Mouse (Mus musculus): Measurements from ENCODE around the gene Igf1r.

Gene Igf1r

DNA sequence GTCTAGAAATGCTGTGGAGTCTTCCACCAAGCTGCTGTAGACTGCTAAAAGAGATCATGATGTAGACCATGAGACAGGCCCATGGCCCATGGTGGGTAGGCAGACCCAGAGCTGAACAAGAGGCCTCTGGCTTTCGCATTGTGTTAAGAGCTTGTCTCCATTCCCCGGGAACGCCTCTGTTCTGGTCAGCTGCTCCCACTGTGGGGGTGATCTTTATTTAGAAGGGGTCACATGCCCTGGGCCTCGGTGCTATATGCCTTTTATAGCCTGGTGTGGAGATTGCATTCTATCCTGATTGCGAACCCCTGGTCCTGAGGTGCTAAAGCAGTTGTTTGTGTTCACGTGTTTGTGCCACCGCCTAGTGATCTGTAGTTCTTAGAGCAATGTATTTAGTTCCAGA is 57.5 kb downstream of the Igf1r start:
- DNase-seq = no peak

DNA sequence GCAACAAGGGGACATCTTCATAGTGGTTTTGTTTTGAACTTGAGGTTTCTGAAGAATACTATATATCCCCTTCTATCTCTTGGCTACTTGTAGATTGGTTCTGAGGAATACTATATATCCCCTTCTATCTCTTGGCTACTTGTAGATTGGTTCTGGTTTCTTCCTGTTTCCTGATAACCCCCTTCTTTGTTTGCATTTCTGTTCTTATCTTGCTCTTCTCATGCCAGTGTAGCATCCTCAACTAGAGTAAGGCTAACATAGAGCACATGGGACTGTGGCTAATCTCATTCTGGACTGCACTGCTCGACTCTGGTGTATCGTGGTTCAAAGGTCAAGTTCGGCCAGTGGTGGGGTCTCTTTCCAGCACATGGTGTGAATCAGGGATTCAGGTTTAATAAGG is 58.2 kb downstream of the Igf1r start:
- DNase-seq = no peak

DNA sequence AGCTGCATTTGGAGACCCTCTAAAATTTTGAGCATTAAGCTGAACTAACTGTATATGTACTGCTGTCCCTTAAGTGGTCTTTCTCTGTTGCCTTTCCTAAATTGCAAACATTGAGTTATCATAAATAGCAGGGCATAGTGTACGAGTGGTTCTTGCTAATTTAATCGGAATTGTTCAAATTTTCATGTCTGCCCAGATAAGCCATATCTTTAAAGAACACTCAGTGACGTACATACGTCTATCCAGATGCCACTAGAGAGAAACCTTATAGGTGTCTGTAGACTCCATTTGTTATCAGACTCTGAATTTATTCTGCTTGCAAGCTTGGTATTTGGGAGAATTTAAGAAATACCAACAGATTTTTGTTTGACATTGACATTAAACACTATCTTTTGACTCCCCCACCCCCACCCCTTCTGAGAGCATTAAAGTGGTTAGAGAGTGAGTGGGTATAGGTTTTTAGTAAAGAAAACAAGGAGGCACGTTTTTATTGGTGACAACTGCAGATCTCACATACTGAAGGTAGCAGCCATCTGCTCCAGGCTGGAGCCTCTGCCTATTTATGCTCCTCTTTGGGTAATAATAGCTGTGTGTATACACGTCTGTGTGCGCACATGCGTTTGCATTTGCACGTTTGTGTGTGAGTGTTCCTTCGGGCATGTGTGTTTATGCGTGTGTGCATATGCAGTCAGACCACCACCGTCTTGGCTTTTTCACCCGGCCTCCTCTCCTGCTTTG is 58.9 kb downstream of the Igf1r start:
- DNase-seq = no peak

DNA sequence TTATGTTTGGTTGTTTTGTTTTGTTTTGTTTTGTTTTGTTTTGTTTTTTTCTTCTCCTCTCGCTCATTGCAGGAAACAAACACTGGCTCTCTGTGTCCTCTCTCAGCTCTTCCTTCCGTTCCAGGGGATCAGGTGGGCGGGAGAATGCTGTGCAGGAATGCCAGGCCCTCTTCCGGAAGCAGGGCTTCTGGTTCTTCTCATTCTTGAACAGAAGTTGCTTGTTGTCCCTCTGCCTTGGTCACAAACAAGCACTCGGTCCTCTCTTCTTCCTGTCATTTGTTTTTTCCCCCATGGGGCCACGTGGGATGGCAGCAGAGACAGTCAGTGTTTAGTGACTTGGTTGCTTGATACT is 59.5 kb downstream of the Igf1r start:
- DNase-seq = no peak

DNA sequence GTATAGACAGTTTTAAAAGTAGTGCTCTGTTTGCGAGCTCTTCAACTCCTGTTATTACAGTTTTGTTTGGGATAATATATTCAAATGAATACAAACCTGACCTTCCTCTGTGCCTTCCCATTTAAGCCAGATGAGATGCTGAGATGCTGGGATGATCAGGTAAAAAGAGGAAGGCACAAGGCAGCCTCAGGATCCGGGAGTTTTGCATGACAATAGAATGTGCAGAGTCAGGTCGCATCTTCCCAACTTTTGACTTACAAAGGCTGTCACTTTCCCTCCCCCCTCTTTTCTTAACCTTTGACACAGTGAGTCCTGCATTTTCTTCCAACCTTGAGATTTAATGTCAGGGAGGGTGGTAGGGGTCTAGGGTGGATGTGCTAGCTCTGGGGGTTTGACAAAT is 61.9 kb downstream of the Igf1r start:
- DNase-seq = no peak

DNA sequence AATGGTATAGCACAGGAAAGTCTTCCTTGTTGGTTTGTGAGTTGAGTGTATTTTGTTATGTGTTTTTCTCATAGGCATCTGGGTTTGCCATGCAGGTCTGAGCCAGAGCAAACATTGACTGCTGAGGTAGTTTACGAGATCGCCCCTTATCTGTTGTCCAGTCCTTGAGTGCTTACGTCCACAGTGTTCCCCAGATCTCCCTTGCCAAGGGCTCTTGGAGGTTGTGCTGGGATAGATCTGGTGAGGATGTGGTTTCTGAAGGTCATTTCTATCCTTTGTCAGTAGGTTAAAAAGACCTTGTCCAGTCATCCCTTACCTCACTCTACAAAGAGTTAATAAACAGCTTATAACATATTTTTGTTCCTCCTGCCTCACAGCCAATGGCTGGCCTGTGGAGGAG is 62.8 kb downstream of the Igf1r start:
- DNase-seq = no peak

DNA sequence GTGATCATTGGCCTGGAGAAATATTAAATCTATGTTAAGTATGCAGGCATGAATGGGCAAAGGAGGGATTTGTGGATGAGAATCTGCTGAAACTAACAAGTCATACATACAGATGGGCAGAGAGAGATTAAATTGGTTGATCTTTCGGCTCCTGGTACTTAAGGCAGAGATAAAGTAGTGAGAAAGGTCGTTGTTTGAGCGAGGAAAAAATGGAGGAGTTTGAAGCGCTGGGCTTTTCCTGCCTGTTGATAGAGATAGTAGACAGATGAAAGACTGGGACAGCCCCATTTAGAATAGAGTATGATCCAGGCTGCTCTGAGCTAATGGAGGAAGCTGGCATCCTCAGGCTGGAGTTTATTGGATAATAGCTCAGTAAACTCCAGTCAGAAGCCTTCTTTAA is 65.4 kb downstream of the Igf1r start:
- DNase-seq = no peak

DNA sequence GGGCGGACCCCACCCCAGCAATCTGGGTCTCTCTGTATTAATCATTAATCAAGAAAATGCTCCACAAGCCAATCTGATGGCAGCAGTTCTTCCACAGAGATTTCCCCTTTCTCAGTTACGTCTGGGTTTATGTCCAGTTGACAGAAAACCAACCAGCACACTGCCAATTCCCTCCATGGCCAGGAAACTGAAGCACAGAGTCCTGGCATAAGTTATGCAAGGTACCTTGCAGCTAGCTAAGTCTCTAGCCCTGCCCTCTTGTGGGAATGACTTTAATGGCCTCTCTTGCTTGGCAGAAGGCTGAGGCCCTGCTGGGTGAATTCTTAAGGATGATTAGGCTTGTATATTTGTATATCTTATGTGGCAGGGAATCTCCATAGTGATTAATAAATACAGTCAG is 67.9 kb downstream of the Igf1r start:
- DNase-seq = no peak

DNA sequence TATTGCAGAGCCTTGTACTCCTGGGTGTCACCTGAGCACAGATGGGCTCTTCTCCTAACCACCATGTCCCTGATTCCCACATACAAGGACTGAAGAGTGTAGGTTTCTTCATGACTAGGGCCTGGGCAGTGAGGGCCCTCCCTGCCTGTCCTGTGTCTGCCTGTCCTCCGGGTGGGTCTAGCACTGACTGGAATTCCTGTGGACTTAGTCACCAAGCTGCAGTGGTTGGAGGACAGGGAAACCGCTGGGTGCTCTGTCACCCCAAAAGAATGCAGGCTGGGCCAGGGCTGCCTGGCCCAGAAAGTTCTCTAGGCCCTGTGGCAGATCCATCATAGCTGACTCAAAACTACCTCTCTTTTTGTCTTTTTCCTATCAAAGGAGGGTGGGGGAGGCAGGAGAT is 69.1 kb downstream of the Igf1r start:
- no peak for DNase-seq

DNA sequence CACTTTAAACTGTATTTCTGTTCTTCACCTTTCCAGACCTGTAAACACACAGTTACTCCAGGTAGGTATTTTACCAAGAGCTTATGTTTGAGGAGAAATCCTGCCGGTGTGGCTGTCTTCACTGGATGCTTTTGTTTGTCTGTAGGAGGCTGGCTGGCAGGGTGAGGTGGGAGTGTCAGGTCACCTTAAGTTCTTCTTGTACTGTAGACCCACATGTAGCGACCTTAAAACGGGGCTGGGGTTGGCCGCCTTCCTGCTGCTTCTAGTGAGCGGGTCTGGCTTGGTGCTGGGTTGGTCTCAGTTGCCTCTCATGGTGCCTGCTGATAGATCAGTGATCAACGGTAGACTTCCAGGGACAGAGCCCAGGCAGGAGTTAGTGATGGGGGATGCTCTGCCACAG is 69.6 kb downstream of the Igf1r start:
- DNase-seq = no peak

DNA sequence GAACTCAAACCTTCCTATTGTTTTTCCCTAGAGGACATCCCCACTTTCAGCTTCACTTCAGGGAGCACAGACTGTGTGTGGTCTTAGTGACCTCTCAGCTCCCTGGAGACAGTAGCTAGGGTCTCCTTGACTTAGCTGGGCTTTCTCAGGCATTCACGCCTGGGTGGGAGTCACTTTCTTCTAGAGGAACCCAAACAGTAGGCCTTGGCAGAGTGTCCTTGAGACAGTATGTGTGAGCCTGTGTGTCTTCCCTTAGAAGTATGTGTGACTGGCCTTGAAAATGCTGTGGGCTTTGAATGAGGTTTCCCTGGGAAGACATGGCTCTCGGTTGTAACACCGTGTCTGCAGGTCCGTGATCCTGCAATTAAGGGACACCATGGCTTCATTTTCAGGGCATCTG is 71.3 kb downstream of the Igf1r start:
- no peak for DNase-seq

DNA sequence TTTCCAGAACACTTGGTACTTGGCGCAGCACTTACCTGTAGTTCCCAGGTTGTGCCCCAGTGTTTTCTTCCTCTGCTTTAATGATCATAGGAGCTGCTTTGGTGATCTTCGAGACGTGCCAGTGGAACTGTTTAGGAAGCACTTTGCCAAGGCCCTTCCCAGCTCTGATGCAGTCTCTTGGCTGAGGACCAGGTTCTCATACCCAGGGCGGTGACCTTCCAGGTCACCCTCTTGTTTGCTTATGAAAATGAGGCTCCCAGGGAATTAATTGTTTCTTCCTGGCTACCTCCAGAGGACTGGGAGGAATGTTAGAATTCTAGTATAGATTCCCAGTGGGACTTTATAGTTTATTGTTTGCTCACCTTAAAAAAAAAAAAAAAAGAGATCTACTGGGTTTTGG is 72.0 kb downstream of the Igf1r start:
- DNase-seq = no peak

DNA sequence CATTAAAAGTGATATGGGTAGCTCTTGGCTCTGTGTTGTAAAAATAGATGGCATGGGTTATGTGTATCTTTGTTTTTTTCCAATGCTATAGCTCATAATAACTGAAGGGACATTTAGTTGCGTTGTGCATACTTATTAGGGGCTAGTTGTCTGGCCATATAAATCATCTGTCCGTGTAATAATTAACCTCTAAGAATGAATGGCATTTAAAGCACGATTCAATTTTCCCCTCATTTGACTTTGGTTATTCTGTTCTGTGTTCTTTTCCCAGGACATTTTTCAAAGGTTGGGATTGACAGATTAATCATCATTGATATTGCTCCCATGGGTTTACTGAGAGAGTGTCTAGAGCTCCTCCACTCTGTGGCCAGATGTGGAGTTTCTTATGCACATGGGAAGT is 72.8 kb downstream of the Igf1r start:
- DNase-seq = no peak

DNA sequence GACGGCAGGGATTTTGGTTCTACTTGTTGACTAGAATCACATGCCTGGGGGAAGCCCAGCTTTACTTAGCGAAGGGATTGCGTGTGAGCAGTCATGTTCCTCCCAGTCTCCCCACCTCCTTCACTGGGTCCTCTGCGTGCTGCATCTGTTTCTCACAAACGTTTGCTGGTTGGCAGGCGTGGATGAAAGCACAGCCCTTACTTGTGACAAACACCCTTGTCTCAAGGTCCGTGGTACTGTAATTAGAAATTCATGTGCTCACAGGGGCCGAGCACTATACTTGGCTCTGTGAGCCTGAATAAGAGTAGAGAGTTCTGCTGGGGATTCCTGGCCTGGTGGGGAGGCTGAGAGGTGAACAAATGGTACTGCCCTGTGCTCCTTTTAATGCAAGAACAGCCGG is 73.4 kb downstream of the Igf1r start:
- DNase-seq = no peak

DNA sequence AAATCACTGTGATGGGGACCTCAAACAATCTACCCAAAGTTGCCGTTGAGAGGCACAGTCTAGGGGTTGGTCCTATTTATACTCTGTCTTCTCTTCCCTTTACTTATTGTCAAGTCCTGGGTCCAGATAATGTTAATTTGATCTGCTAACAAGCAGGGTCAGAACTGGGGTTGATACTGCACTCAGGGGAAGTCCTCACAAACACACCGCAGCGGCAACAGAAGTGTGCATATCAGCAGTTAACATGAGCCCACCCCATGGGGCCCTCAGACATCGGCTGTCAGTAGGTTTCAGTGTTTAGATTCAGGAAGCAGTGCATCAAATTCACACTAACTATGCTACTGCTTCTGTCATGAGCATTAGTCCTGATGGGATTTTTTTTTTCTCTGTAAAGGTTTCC is 75.5 kb downstream of the Igf1r start:
- no peak for DNase-seq

DNA sequence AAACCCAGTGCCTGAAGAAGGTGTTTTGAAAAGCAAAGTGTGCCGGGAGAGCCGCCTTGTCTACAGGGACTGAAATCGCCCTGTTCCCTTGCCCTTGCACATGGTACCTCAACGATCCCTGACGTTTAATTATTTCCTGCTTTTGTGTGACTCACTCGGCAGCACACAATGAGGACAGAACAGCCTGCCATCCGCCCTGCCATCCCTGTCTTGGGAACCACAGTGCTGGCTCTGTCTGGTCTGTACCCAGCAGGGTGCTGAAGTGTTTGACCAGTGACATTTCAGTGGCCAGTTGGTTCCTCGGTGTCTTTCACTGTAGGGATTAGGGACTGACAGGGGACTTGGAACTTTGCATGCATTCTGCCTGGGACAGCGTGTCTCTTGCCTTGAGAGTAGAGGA is 78.2 kb downstream of the Igf1r start:
- DNase-seq = no peak

DNA sequence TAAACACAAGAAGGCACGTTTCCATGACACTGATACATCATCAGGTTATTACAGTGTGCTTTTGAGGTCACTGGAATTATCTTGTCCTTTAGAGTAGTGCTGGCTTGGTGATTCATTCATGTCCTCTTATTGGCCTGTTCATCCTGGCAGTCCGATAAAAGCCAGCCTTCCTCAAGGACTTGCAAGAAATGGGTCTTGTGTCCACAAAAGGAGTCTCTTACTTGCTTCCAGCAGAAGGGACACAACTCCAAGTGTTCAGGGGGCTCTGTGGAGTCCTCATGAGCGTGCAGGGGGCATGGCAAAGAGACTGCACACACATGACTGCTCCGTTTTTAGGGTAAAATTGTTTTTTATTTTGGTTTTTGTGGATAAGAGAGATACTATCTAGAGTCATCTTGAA is 83.9 kb downstream of the Igf1r start:
- no peak for DNase-seq

DNA sequence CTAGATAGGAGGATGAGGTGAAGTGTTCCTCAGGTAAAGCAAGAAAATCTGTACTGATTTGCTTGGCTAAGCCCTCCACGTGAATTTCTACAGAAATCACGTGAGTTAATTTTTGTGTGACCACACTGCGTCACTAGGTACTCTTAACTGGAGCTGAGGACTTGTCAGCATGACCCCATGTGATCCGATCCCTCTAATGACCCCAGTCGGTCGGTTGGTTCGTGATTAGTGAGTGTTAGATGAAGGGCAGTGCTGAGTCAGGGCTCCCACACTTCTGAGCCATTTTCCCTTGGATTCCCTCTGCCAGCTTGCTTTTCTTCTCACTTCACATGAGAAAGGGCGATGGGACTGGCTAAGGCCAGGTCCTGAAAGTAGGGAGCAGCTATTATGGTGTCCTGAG is 86.2 kb downstream of the Igf1r start:
- DNase-seq = no peak

DNA sequence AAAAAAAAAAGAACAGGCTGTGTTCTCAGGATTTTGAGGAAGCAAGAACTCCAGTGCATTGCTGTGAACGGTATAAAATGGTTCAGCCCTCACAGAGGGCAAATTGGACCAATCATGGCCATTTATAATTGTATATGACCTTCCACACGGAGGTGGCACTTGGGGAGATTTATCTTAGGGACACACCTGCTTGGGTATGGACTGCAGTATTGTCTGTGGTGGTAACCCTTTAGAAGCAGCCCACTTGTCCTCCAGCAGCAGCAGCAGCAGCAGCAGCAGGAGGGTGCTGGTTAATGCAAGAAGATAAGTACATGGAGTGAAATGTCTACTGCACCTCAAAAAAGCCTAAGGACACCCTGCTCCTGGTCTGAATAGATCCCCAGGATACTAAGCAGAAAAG is 86.9 kb downstream of the Igf1r start:
- no peak for DNase-seq

DNA sequence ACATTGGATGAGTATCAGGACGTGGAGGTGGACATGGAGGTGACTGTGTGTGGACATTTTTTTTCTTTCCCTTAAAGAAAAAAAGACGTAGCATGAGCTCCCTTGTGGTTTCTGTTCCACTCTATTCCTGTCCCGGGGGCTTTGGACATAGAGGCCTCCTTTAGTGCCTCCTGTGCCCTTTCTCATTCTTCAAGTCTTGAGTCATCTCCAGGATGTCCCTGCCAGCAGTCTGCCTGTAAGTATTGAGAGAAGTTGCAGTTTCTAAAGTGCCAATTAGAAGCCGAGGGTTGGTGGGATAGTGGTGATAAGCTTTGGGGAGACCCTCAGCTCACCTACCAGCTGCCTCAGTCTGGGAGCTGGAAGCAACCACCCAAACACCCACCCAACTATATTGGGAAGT is 92.0 kb downstream of the Igf1r start:
- DNase-seq = no peak

DNA sequence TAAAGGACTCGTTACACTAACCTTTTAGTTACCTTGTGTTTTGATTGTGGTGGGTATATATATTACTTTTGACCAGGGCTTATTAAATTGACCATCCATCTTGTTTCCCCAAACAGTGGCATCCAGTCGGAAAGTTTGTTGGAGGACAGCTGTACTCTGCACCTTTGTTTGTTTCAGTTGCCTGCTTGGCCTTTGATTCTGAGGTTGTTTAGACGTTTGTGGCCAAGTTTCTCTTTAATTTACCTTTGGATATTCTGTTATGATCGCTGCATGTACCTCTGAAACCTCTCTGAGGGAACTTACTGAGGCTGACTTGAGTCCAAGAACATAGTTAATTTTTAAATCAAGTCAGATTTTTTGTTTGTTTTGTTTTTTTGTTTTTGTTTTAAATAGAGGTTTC is 94.5 kb downstream of the Igf1r start:
- no peak for DNase-seq

DNA sequence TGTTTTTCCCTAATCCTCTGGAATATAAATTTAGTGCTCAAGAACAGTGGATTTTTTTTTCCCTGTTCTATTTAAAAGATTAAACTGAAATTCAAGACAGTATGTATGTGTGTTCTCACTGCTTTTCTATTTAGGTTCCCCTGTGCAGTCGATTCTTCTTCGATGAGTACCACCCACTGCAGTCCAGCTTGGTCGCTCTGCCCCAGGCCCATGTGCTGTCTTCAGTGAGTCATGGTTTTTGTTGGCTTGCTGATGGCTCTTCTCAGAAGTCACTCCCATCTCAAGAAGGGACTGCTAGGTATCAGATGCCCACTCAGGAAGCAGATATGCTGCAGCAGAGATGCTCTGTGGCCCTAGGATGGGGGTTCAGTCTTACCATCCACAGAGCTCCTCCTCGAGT is 95.9 kb downstream of the Igf1r start:
- DNase-seq = no peak

DNA sequence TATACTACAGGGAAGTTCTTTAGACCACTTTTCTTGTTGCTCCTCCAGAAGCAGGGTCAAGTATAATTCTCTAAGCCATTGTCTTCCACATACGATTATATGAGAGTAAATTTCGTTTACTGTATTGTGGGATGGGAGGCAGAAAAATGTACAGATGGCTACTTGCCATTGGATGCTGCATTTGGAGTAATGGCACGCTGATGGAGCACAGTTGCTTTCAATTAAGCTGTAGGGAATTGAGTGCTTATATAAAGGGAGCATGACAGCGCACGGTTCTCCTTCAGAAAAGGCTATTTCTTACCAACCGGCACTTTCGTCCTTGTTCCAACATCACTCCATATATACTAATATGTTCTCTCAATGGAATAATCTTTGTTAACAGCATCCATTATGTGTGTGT is 96.4 kb downstream of the Igf1r start:
- DNase-seq = no peak

DNA sequence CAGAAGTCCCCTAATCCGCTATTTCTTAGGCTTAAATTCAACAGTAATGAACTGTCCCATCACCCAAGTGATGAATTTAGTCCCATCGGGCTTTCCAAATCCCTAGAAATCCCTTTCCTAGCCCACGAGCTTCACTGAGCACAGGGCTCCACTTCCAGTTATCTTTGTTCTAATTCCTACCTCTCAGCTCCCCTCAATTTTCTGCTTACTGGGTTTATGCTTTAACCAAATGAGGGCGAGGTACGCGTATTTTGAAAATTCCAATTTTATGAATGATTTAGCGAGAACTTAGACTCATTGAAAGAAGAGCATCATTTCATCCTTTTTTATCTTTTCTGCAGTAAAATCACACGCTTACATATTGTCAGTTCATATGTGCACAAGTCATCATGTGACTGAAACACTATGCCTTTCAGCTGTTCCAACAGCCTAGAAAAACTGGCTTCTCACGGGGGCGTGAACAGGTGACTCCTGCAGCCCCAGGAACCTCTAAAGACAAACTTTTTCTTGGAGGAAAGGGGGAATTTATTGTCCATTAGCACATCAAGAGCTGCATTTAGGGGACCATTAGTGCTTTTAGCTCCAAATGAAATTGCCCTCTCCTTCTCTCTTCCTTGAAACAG is 100.5 kb downstream of the Igf1r start:
- no peak for DNase-seq

DNA sequence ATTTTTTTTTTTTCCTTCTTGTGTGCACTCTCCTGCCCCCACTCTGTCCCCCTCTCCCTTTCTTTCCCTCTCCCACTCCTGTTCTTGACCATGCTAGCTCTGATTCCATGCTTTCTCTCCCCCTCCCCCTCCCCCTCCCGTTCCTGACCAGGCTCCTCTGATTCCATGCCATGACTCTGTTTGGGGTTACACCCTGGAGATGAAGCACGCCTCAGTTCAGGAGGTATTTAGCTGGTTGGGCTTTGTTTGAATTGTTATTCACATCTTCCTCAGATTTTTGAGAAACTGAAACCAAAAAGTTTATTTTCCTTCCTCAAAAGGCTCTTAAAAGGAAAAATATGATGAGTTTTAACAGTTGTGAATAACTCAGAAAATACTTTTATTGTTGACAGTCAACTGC is 101.9 kb downstream of the Igf1r start:
- DNase-seq = no peak

All from embryo, embryonic 11 days (tissue).